Mouse (Mus musculus): ENCODE data around the gene Gpr174. TPM values are rescaled to one million over a fixed set of nuclear protein-coding genes. Genes with fewer than 3 reads are reported as not detected.

Gene Gpr174
- polyA plus RNA-seq (2014; fragmentation: Nextera tagmentation; extraction: Ambion mirVana): 0.17 TPM in 1 of 2 replicates, not detected in the other

DNA sequence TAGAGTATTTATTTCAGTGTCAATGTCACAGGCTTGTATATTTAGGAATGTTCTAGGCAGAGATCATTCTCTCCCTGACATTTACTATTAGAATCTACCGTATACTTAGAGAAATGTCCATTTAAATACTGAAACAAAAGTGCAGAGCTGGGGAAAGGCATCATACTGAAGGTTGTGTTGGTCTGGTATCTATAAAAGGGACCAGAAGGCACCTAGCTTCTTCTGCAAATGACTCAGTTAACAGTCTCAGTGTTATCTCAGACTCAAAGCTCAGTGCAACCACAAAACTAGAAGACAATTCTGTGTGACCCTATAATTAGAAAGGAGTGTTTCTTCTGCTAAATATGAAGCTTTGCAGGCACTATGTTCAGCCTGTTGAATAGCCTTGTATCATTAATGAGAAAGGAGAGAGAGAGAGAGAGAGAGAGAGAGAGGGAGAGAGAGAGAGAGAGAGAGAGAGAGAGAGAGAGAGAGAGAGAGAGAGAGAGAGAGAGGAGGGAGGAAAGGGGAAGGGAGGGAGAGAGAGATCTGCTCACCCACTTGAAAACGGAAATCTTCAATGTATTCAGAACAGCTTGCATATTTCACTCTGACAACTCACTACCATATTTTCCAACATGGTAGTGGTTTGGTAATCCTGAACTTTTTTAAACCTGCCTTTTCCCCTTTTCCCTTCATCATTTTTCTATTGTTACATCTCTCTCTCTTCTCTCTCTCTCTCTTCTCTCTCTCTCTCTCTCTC is at the start of gene Gpr174:
Gene Gpr174 (plus strand): TSS at position 393 of the 742 bp plus-strand sequence.
- H3K36me3 ChIP-seq (replicated peaks; ENCODE audit: control insufficient read depth, insufficient read depth, low read depth, low read length): no peaks in the 10 kb centered on the region
- no peak within 1 kb of the TSS for H3K4me3 ChIP-seq (ENCODE audit: low read depth, low read length)
- DNase-seq (ENCODE audit: low spot score) (no peak), ATAC-seq (replicated peaks; ENCODE audit: insufficient number of reproducible peaks, low FRiP score, low TSS enrichment, low read depth) (no peak)
- no peaks in the 10 kb centered on the region for H3K4me1 ChIP-seq (ENCODE audit: control insufficient read depth, insufficient read depth, low read length)
- H3K27me3 ChIP-seq (ENCODE audit: control insufficient read depth, insufficient read depth, low read length): no peaks in the 10 kb centered on the region
- 81% methylated on average over 2 of the region's 2 CpGs for WGBS
- no peak within 1 kb of the TSS for H3K27ac ChIP-seq (replicated peaks; ENCODE audit: low read depth, low read length)
- no peak within 1 kb of the TSS for H3K4me2 ChIP-seq (ENCODE audit: low read depth, low read length)
- no peak within 1 kb of the TSS for H3K9ac ChIP-seq (replicated peaks; ENCODE audit: low read length)
- H3K9me3 ChIP-seq (replicated peaks; ENCODE audit: control insufficient read depth, low read length): no peaks in the 10 kb centered on the region

DNA sequence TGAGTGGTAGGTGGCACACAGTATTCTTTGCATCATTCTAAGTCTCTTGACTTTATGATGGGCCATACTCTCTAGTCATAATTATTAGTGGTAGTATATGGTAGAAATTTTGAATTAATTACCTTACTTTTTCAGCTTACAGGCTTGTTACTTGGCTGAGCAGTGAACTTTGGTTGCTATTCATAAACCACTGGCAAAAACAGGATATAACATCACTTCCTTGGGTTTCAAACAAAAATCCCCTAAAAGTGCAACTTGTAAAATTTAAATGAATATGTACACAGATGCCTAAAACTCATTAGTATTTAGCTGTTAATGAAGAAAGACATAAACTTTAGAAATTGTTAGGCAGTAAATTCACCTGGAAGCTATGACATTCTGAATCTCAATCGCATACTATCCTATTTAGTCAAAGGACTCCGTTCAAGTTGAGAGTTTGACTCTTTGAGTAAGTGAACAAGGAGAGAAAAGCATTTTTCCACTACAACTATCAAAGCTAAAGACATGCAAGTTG is 38.0 kb upstream of the Gpr174 start:
- Histone ChIP-seq H3K27me3 (ENCODE audit: control insufficient read depth, insufficient read depth, low read length) (no peaks in the 10 kb centered on the region), H3K27ac (replicated peaks; ENCODE audit: low read depth, low read length) (no peak overlapping the region)
- WGBS: 86% methylated on average over 2 of the region's 2 CpGs

GRCm38 (mm10) chrX:107224846-107225245 is 30.8 kb upstream of the Gpr174 start:
- Histone ChIP-seq H3K27ac (replicated peaks; ENCODE audit: low read depth, low read length) (no peak overlapping the region), H3K9ac (replicated peaks; ENCODE audit: low read length) (no peak overlapping the region), H3K36me3 (replicated peaks; ENCODE audit: control insufficient read depth, insufficient read depth, low read depth, low read length) (no peaks in the 10 kb centered on the region), H3K4me2 (ENCODE audit: low read depth, low read length) (no peak overlapping the region), H3K4me3 (ENCODE audit: low read depth, low read length) (no peak overlapping the region), H3K27me3 (ENCODE audit: control insufficient read depth, insufficient read depth, low read length) (no peaks in the 10 kb centered on the region), H3K9me3 (replicated peaks; ENCODE audit: control insufficient read depth, low read length) (no peaks in the 10 kb centered on the region), H3K4me1 (ENCODE audit: control insufficient read depth, insufficient read depth, low read length) (no peaks in the 10 kb centered on the region)
- WGBS: 75% methylated on average over 1 of the region's 1 CpGs
- ATAC-seq (replicated peaks; ENCODE audit: insufficient number of reproducible peaks, low FRiP score, low TSS enrichment, low read depth) (no peak), DNase-seq (ENCODE audit: low spot score) (no peak)

More for the DNA sequence above, 38.0 kb upstream of the Gpr174 start:
- no peaks in the 10 kb centered on the region for H3K4me1 ChIP-seq (ENCODE audit: control insufficient read depth, insufficient read depth, low read length)
- H3K4me3 ChIP-seq (ENCODE audit: low read depth, low read length): no peak overlapping the region
- ATAC-seq (replicated peaks; ENCODE audit: insufficient number of reproducible peaks, low FRiP score, low TSS enrichment, low read depth) (no peak), DNase-seq (ENCODE audit: low spot score) (no peak)
- H3K4me2 ChIP-seq (ENCODE audit: low read depth, low read length): no peak overlapping the region
- no peak overlapping the region for H3K9ac ChIP-seq (replicated peaks; ENCODE audit: low read length)
- no peaks in the 10 kb centered on the region for H3K36me3 ChIP-seq (replicated peaks; ENCODE audit: control insufficient read depth, insufficient read depth, low read depth, low read length)
- H3K9me3 ChIP-seq (replicated peaks; ENCODE audit: control insufficient read depth, low read length): no peaks in the 10 kb centered on the region

GRCm38 (mm10) chrX:107231214-107231613 is 24.5 kb upstream of the Gpr174 start:
- no peak overlapping the region for H3K4me3 ChIP-seq (ENCODE audit: low read depth, low read length)
- no peaks in the 10 kb centered on the region for H3K27me3 ChIP-seq (ENCODE audit: control insufficient read depth, insufficient read depth, low read length)
- no peak overlapping the region for H3K4me2 ChIP-seq (ENCODE audit: low read depth, low read length)
- 52% methylated on average over 1 of the region's 1 CpGs for WGBS
- no peak overlapping the region for H3K27ac ChIP-seq (replicated peaks; ENCODE audit: low read depth, low read length)
- DNase-seq (ENCODE audit: low spot score): no peak
- H3K36me3 ChIP-seq (replicated peaks; ENCODE audit: control insufficient read depth, insufficient read depth, low read depth, low read length): no peaks in the 10 kb centered on the region
- no peak overlapping the region for H3K9ac ChIP-seq (replicated peaks; ENCODE audit: low read length)
- H3K9me3 ChIP-seq (replicated peaks; ENCODE audit: control insufficient read depth, low read length): no peaks in the 10 kb centered on the region
- H3K4me1 ChIP-seq (ENCODE audit: control insufficient read depth, insufficient read depth, low read length): no peaks in the 10 kb centered on the region
- ATAC-seq (replicated peaks; ENCODE audit: insufficient number of reproducible peaks, low FRiP score, low TSS enrichment, low read depth): no peak

DNA sequence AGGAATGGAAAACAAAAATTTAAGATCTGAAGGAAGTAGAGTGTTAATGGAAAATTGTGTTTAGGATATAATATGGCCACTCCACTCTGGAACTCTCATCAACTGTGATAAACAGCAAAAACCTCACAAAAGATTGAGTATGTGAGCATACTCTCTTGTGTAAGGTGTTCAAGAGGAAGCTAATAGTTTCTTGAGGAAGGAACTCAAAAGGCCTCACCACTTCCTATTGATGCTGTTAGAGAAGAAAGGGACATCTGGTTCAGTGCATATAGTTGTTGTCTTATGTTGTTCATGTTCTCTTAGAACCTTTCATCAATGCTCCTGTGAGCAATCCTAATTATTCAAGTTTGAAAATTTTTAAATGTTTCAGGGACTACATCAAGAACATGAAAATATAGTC is 21.0 kb upstream of the Gpr174 start:
- H3K4me2 ChIP-seq (ENCODE audit: low read depth, low read length): no peak overlapping the region
- no peak for ATAC-seq (replicated peaks; ENCODE audit: insufficient number of reproducible peaks, low FRiP score, low TSS enrichment, low read depth)

GRCm38 (mm10) chrX:107236461-107236860 is 19.2 kb upstream of the Gpr174 start:
- WGBS: 86% methylated on average over 1 of the region's 1 CpGs
- Histone ChIP-seq H3K4me2 (ENCODE audit: low read depth, low read length) (no peak overlapping the region), H3K4me1 (ENCODE audit: control insufficient read depth, insufficient read depth, low read length) (no peaks in the 10 kb centered on the region), H3K27ac (replicated peaks; ENCODE audit: low read depth, low read length) (no peak overlapping the region), H3K36me3 (replicated peaks; ENCODE audit: control insufficient read depth, insufficient read depth, low read depth, low read length) (no peaks in the 10 kb centered on the region), H3K4me3 (ENCODE audit: low read depth, low read length) (no peak overlapping the region), H3K9ac (replicated peaks; ENCODE audit: low read length) (no peak overlapping the region), H3K27me3 (ENCODE audit: control insufficient read depth, insufficient read depth, low read length) (no peaks in the 10 kb centered on the region), H3K9me3 (replicated peaks; ENCODE audit: control insufficient read depth, low read length) (no peaks in the 10 kb centered on the region)
- ATAC-seq (replicated peaks; ENCODE audit: insufficient number of reproducible peaks, low FRiP score, low TSS enrichment, low read depth): no peak
- no peak for DNase-seq (ENCODE audit: low spot score)

More for the DNA sequence above, 21.0 kb upstream of the Gpr174 start:
- no peaks in the 10 kb centered on the region for H3K36me3 ChIP-seq (replicated peaks; ENCODE audit: control insufficient read depth, insufficient read depth, low read depth, low read length)
- H3K27me3 ChIP-seq (ENCODE audit: control insufficient read depth, insufficient read depth, low read length): no peaks in the 10 kb centered on the region
- no peak overlapping the region for H3K9ac ChIP-seq (replicated peaks; ENCODE audit: low read length)
- H3K27ac ChIP-seq (replicated peaks; ENCODE audit: low read depth, low read length): no peak overlapping the region
- no peak for DNase-seq (ENCODE audit: low spot score)
- no peak overlapping the region for H3K4me3 ChIP-seq (ENCODE audit: low read depth, low read length)
- no peaks in the 10 kb centered on the region for H3K9me3 ChIP-seq (replicated peaks; ENCODE audit: control insufficient read depth, low read length)
- H3K4me1 ChIP-seq (ENCODE audit: control insufficient read depth, insufficient read depth, low read length): no peaks in the 10 kb centered on the region

DNA sequence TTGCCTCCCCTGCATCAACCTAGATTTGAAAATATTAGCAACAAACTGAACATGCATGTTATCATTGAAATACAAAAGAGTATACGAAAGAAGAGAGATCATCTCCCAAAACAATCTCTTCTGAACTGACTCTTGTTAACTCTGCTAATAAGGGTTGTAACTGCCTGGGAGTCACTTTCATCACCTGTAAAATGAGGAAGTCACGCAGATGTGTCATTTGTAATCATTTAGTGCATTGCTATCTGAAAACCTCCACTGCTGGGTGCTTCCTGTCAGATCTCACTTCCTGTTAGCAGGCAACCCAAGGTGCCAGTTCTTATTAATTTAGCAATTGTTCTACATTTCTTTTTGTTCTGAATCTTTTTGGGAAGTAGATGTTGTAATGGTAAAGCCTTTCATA is 5.3 kb upstream of the Gpr174 start:
- Histone ChIP-seq H3K27me3 (ENCODE audit: control insufficient read depth, insufficient read depth, low read length) (no peaks in the 10 kb centered on the region), H3K4me1 (ENCODE audit: control insufficient read depth, insufficient read depth, low read length) (no peaks in the 10 kb centered on the region), H3K27ac (replicated peaks; ENCODE audit: low read depth, low read length) (no peak overlapping the region)

GRCm38 (mm10) chrX:107264619-107265018 is 8.9 kb downstream of the Gpr174 start:
- H3K4me2 ChIP-seq (ENCODE audit: low read depth, low read length): no peak overlapping the region
- no peaks in the 10 kb centered on the region for H3K27me3 ChIP-seq (ENCODE audit: control insufficient read depth, insufficient read depth, low read length)
- H3K9me3 ChIP-seq (replicated peaks; ENCODE audit: control insufficient read depth, low read length): no peaks in the 10 kb centered on the region
- H3K27ac ChIP-seq (replicated peaks; ENCODE audit: low read depth, low read length): no peak overlapping the region
- H3K36me3 ChIP-seq (replicated peaks; ENCODE audit: control insufficient read depth, insufficient read depth, low read depth, low read length): no peaks in the 10 kb centered on the region
- no peak overlapping the region for H3K4me3 ChIP-seq (ENCODE audit: low read depth, low read length)
- no peaks in the 10 kb centered on the region for H3K4me1 ChIP-seq (ENCODE audit: control insufficient read depth, insufficient read depth, low read length)
- no peak for DNase-seq (ENCODE audit: low spot score)
- no peak for ATAC-seq (replicated peaks; ENCODE audit: insufficient number of reproducible peaks, low FRiP score, low TSS enrichment, low read depth)
- H3K9ac ChIP-seq (replicated peaks; ENCODE audit: low read length): no peak overlapping the region
- WGBS: 43% methylated on average over 1 of the region's 1 CpGs

More for the DNA sequence above, 5.3 kb upstream of the Gpr174 start:
- WGBS: 77% methylated on average over 2 of the region's 2 CpGs
- no peak overlapping the region for H3K4me2 ChIP-seq (ENCODE audit: low read depth, low read length)
- no peak overlapping the region for H3K9ac ChIP-seq (replicated peaks; ENCODE audit: low read length)
- no peaks in the 10 kb centered on the region for H3K9me3 ChIP-seq (replicated peaks; ENCODE audit: control insufficient read depth, low read length)
- DNase-seq (ENCODE audit: low spot score): no peak
- ATAC-seq (replicated peaks; ENCODE audit: insufficient number of reproducible peaks, low FRiP score, low TSS enrichment, low read depth): no peak
- no peaks in the 10 kb centered on the region for H3K36me3 ChIP-seq (replicated peaks; ENCODE audit: control insufficient read depth, insufficient read depth, low read depth, low read length)
- no peak overlapping the region for H3K4me3 ChIP-seq (ENCODE audit: low read depth, low read length)

All from embryonic facial prominence, embryonic 11.5 days (tissue).